Comparison of ENCODE assay signal across 8 mouse cellular contexts in genomic region chr7:63896276-63896967, GRCm38 (mm10). TPM values are rescaled to one million over a fixed set of nuclear protein-coding genes. Genes with fewer than 3 reads are reported as not detected.
A peak's percentile ranks its signal among the peaks of the same experiment; 100 is the strongest.
DNase-seq lines count a peak whose midpoint lies in the region; ATAC-seq and TF ChIP-seq lines count a peak whose summit lies in the region.

No protein-coding gene starts in this region.

- TF ChIP-seq CTCF in midbrain, postnatal 0 days (IDR thresholded peaks at IDR 0.05): no peak

- 24% methylated on average over 17 of the region's 17 CpGs for WGBS in hindbrain, embryonic 15.5 days
- 23% methylated on average over 17 of the region's 17 CpGs for WGBS in midbrain, postnatal 0 days

- peak overlapping the region; percentile 85 for H3K4me3 ChIP-seq in megakaryocyte, embryonic 14.5 days (replicated peaks)
- H3K4me3 ChIP-seq in hindbrain, embryonic 15.5 days: peak overlapping the region; percentile 26
- H3K4me3 ChIP-seq in midbrain, postnatal 0 days (ENCODE audit: low read depth, low read length): peak overlapping the region; percentile 30

- peaks cover 69% of the 10 kb centered on the region for H3K4me1 ChIP-seq in megakaryocyte, embryonic 14.5 days
- peaks cover 42% of the 10 kb centered on the region for H3K4me1 ChIP-seq in hindbrain, embryonic 15.5 days (replicated peaks)
- H3K4me1 ChIP-seq in midbrain, postnatal 0 days (ENCODE audit: insufficient read depth, low read length): peaks cover 19% of the 10 kb centered on the region; the same call in 1 of the 2 replicates

- peak overlapping the region; percentile 59 for H3K4me2 ChIP-seq in hindbrain, embryonic 15.5 days
- peak overlapping the region; percentile 63 for H3K4me2 ChIP-seq in midbrain, postnatal 0 days (ENCODE audit: low read depth, low read length, poor library complexity, severe bottlenecking)

- no peak for ATAC-seq in CD4-positive, CD25-positive, alpha-beta regulatory T cell, adult 4 months
- no peak for ATAC-seq in megakaryocyte, adult 5-6 weeks (ENCODE audit: poor library complexity, severe bottlenecking)
- peak; percentile 51 for ATAC-seq in hindbrain, embryonic 15.5 days (ENCODE audit: low FRiP score, low read depth)
- ATAC-seq in midbrain, postnatal 0 days (ENCODE audit: low FRiP score): peak; percentile 35; the same call in 1 of the 2 replicates
- ATAC-seq in activated CD4-positive, CD25-positive, alpha-beta regulatory T cell, adult 4 months: no peak

- H3K27me3 ChIP-seq in megakaryocyte, embryonic 14.5 days (replicated peaks): peaks cover 9% of the 10 kb centered on the region
- H3K27me3 ChIP-seq in hindbrain, embryonic 15.5 days: no peaks in the 10 kb centered on the region
- no peaks in the 10 kb centered on the region for H3K27me3 ChIP-seq in midbrain, postnatal 0 days (ENCODE audit: insufficient read depth, low read length)

- peaks cover 39% of the 10 kb centered on the region for H3K36me3 ChIP-seq in megakaryocyte, embryonic 14.5 days (replicated peaks; ENCODE audit: low read length)
- peaks cover under 1% of the 10 kb centered on the region; the same call in 1 of the 2 replicates for H3K36me3 ChIP-seq in hindbrain, embryonic 15.5 days
- no peaks in the 10 kb centered on the region for H3K36me3 ChIP-seq in midbrain, postnatal 0 days (ENCODE audit: insufficient read depth, low read length)

- peak overlapping the region; percentile 31 for H3K9ac ChIP-seq in hindbrain, embryonic 15.5 days
- H3K9ac ChIP-seq in midbrain, postnatal 0 days (replicated peaks; ENCODE audit: low read length, poor library complexity, severe bottlenecking): peak overlapping the region; percentile 44

- H3K27ac ChIP-seq in hindbrain, embryonic 15.5 days (replicated peaks): 0 out of 2 replicates have a peak overlapping the region, but pooled peaks have one; percentile 35
- peak overlapping the region; percentile 57; the same call in 1 of the 2 replicates for H3K27ac ChIP-seq in midbrain, postnatal 0 days (ENCODE audit: low read depth, low read length)

- H3K9me3 ChIP-seq in megakaryocyte, embryonic 14.5 days: no peaks in the 10 kb centered on the region
- no peaks in the 10 kb centered on the region for H3K9me3 ChIP-seq in hindbrain, embryonic 15.5 days
- H3K9me3 ChIP-seq in midbrain, postnatal 0 days (ENCODE audit: low read length): no peaks in the 10 kb centered on the region

- peak; percentile 18 for DNase-seq in CD4-positive, CD25-positive, alpha-beta regulatory T cell, adult 2 months (ENCODE audit: low read depth, low spot score)
- DNase-seq in midbrain, postnatal 0 days (ENCODE audit: low spot score): no peak
- DNase-seq in left cerebral cortex, adult 11 months (ENCODE audit: low spot score): no peak

RNA-seq across cellular contexts. Expression of gene E030018B13Rik, which starts 20.2 kb away (rescaled TPM):
- not detected for polyA plus RNA-seq in CD4-positive, CD25-positive, alpha-beta regulatory T cell, adult 4 months (2017; shearing (Covaris generic))
- not detected in 2 replicates for polyA plus RNA-seq in megakaryocyte, embryonic 14.5 days (2012; ENCODE audit: insufficient read depth, low replicate concordance)
- total RNA-seq in megakaryocyte, adult 5-6 weeks (2015): not detected in 2 replicates
- not detected in 2 replicates for total RNA-seq in megakaryocyte, adult 5-6 weeks (2017)
- not detected in 2 replicates for polyA plus RNA-seq in hindbrain, embryonic 15.5 days (2015; fragmentation: Nextera tagmentation; extraction: Ambion mirVana)
- not detected in 2 replicates for total RNA-seq in midbrain, postnatal 0 days (2014; rRNA removed)
- polyA plus RNA-seq in midbrain, postnatal 0 days (2015; fragmentation: Nextera tagmentation; extraction: Ambion mirVana): not detected in 2 replicates
- polyA plus RNA-seq in activated CD4-positive, CD25-positive, alpha-beta regulatory T cell, adult 4 months (2017; shearing (Covaris generic)): under 1 TPM in 1 of 2 experiments, not detected in 1; 0.56 TPM

RNA-seq across cellular contexts. Expression of gene Klf13, which starts 42.3 kb away (rescaled TPM):
- 100 to 1,000 TPM; 209 to 217 TPM for polyA plus RNA-seq in CD4-positive, CD25-positive, alpha-beta regulatory T cell, adult 4 months (2017; shearing (Covaris generic))
- polyA plus RNA-seq in megakaryocyte, embryonic 14.5 days (2012; ENCODE audit: insufficient read depth, low replicate concordance): 117 and 140 TPM in 2 replicates
- 108 and 122 TPM in 2 replicates for total RNA-seq in megakaryocyte, adult 5-6 weeks (2015)
- total RNA-seq in megakaryocyte, adult 5-6 weeks (2017): 61.7 and 64.4 TPM in 2 replicates
- polyA plus RNA-seq in hindbrain, embryonic 15.5 days (2015; fragmentation: Nextera tagmentation; extraction: Ambion mirVana): 24.7 and 26.8 TPM in 2 replicates
- 26.6 and 26.7 TPM in 2 replicates for total RNA-seq in midbrain, postnatal 0 days (2014; rRNA removed)
- polyA plus RNA-seq in midbrain, postnatal 0 days (2015; fragmentation: Nextera tagmentation; extraction: Ambion mirVana): 19.7 and 21.5 TPM in 2 replicates
- 100 to 1,000 TPM; 153 to 178 TPM for polyA plus RNA-seq in activated CD4-positive, CD25-positive, alpha-beta regulatory T cell, adult 4 months (2017; shearing (Covaris generic))

Comparison
In these comparisons a context has a peak if more than half of its experiments do, and no peak if none do; other contexts are left out.
1. ATAC-seq: peak in hindbrain, embryonic 15.5 days (single experiment) and midbrain, postnatal 0 days (single experiment); none in CD4-positive, CD25-positive, alpha-beta regulatory T cell, adult 4 months (single experiment), megakaryocyte, adult 5-6 weeks (single experiment) and activated CD4-positive, CD25-positive, alpha-beta regulatory T cell, adult 4 months (single experiment).
2. H3K4me3 ChIP-seq: peak in every context shown above with its lines; median percentile 85 in megakaryocyte, embryonic 14.5 days; 30 in midbrain, postnatal 0 days; 26 in hindbrain, embryonic 15.5 days.